Mouse (Mus musculus) heart, embryonic 12.5 days (tissue): ENCODE data around the gene Sertad3. TPM values are rescaled to one million over a fixed set of nuclear protein-coding genes. Genes with fewer than 3 reads are reported as not detected.

ENCODE experiments used
- ATAC-seq: fragments of 200-750 bp; cut with Nextera tagmentation; 2 replicates; pipeline ENCODE4 v1.8.0; 2017; ENCODE audit warnings: moderate TSS enrichment, moderate library complexity; ENCODE audit not compliant: insufficient number of reproducible peaks, low FRiP score
- H3K27ac ChIP-seq: fragments of 300-500 bp; sonication (generic); 2 replicates; pipeline ENCODE4 v1.5.1; 2016; ENCODE audit warnings: mild to moderate bottlenecking, moderate library complexity; ENCODE audit not compliant: poor library complexity, severe bottlenecking
- H3K27me3 ChIP-seq: fragments of 300-500 bp; sonication (generic); replicated peaks from 2 replicates; pipeline ENCODE4 v1.6.1; 2016; ENCODE audit warnings: mild to moderate bottlenecking, moderate library complexity
- H3K36me3 ChIP-seq: fragments of 300-500 bp; sonication (generic); 2 replicates; pipeline ENCODE4 v1.6.1; 2016; ENCODE audit warnings: mild to moderate bottlenecking, moderate library complexity
- H3K4me1 ChIP-seq: fragments of 300-500 bp; sonication (generic); replicated peaks from 2 replicates; pipeline ENCODE4 v1.6.1; 2016; ENCODE audit warnings: mild to moderate bottlenecking
- H3K4me2 ChIP-seq: fragments of 300-500 bp; sonication (generic); 2 replicates; pipeline ENCODE4 v1.6.1; 2016; ENCODE audit warnings: mild to moderate bottlenecking, moderate library complexity
- H3K4me3 ChIP-seq: fragments of 300-500 bp; sonication (generic); 2 replicates; pipeline ENCODE4 v1.5.1; 2016; ENCODE audit warnings: mild to moderate bottlenecking
- H3K9ac ChIP-seq: fragments of 300-500 bp; sonication (generic); 2 replicates; pipeline ENCODE4 v1.6.1; 2016; ENCODE audit warnings: mild to moderate bottlenecking, moderate library complexity
- H3K9me3 ChIP-seq: fragments of 300-500 bp; sonication (generic); replicated peaks from 2 replicates; pipeline ENCODE4 v1.6.1; 2016; ENCODE audit warnings: mild to moderate bottlenecking, moderate library complexity
- WGBS: fragments of 180-500 bp; shearing (Covaris S2); methylation state at CpG from one replicate; pipeline ENCODE4 v1.1.7; 2016; 5-methylcytosine and 5-hydroxymethylcytosine counted together
- polyA plus RNA-seq: library from polyadenylated mRNA; unstranded; fragments of >200 nt; fragmentation: Nextera tagmentation; extraction: Ambion mirVana; gene quantifications from 2 replicates; pipeline ENCODE4 v1.2.1, GENCODE M21; 2016

Sertad3 gene
- polyA plus RNA-seq, 1 experiment from 2014 or later = 22.8 TPM

- no peak overlapping the region for H3K27ac ChIP-seq
- 0 out of 2 replicates have a peak, but pooled peaks cover 7% of the 10 kb centered on the region for H3K9me3 ChIP-seq
- H3K27me3 ChIP-seq = no peaks in the 10 kb centered on the region
- ATAC-seq = no peak
- H3K4me1 ChIP-seq = peaks cover 8% of the 10 kb centered on the region
- peaks cover 31% of the 10 kb centered on the region for H3K36me3 ChIP-seq
- no peak overlapping the region for H3K4me3 ChIP-seq
- no peak overlapping the region for H3K4me2 ChIP-seq
- no peak overlapping the region for H3K9ac ChIP-seq
Measured at GRCm38 (mm10) chr7:27520104-27520503, 46.5 kb downstream of the Sertad3 start.

GRCm38 (mm10) chr7:27520599-27520998 is 47.0 kb downstream of the Sertad3 start:
- no peaks in the 10 kb centered on the region for H3K27me3 ChIP-seq
- no peak overlapping the region for H3K27ac ChIP-seq
- H3K9ac ChIP-seq = no peak overlapping the region
- H3K4me3 ChIP-seq = no peak overlapping the region
- 0 out of 2 replicates have a peak, but pooled peaks cover 7% of the 10 kb centered on the region for H3K9me3 ChIP-seq
- H3K4me1 ChIP-seq = peaks cover 13% of the 10 kb centered on the region
- no peak overlapping the region for H3K4me2 ChIP-seq
- 61% methylated on average over 1 of the region's 1 CpGs for WGBS
- peaks cover 31% of the 10 kb centered on the region for H3K36me3 ChIP-seq
- ATAC-seq = no peak

- no peak within 1 kb of the TSS for H3K4me2 ChIP-seq
- 53% methylated on average over 5 of the region's 5 CpGs for WGBS
- H3K36me3 ChIP-seq = peaks cover 18% of the 10 kb centered on the region; the same call in 1 of the 2 replicates
- no peak for ATAC-seq
- H3K27ac ChIP-seq = no peak within 1 kb of the TSS
- H3K9ac ChIP-seq = no peak within 1 kb of the TSS
- H3K4me3 ChIP-seq = no peak within 1 kb of the TSS
- peaks cover 20% of the 10 kb centered on the region for H3K4me1 ChIP-seq
- 0 out of 2 replicates have a peak, but pooled peaks cover 7% of the 10 kb centered on the region for H3K9me3 ChIP-seq
- no peaks in the 10 kb centered on the region for H3K27me3 ChIP-seq
Measured at GRCm38 (mm10) chr7:27522967-27523366, 49.4 kb downstream of the Sertad3 start, which contains the start of gene Hipk4. TSS of gene Hipk4 (plus strand) at chr7:27523267.

GRCm38 (mm10) chr7:27523805-27524204 is 50.2 kb downstream of the Sertad3 start:
- Histone ChIP-seq H3K4me1 (peaks cover 20% of the 10 kb centered on the region), H3K4me2 (no peak overlapping the region), H3K4me3 (no peak overlapping the region), H3K27me3 (no peaks in the 10 kb centered on the region), H3K9me3 (0 out of 2 replicates have a peak, but pooled peaks cover 7% of the 10 kb centered on the region), H3K27ac (no peak overlapping the region), H3K9ac (no peak overlapping the region), H3K36me3 (peaks cover 12% of the 10 kb centered on the region; the same call in 1 of the 2 replicates)
- WGBS = 90% methylated on average over 13 of the region's 13 CpGs
- no peak for ATAC-seq

GRCm38 (mm10) chr7:27526039-27526827 is 52.7 kb downstream of the Sertad3 start:
- Histone ChIP-seq H3K4me3 (no peak overlapping the region), H3K27me3 (no peaks in the 10 kb centered on the region), H3K4me1 (peaks cover 20% of the 10 kb centered on the region), H3K36me3 (peaks cover 21% of the 10 kb centered on the region), H3K27ac (no peak overlapping the region), H3K9ac (no peak overlapping the region), H3K9me3 (no peaks in the 10 kb centered on the region), H3K4me2 (no peak overlapping the region)
- 22% methylated on average over 10 of the region's 10 CpGs for WGBS
- peak; percentile 65 for ATAC-seq

Other genes starting within 250 kb of the Sertad3 start
- gene Itpkc, start 245.1 kb upstream of the Sertad3 start, polyA plus RNA-seq = 3.1 and 3.4 TPM in 2 replicates
- gene Coq8b, start 240.7 kb upstream of the Sertad3 start, polyA plus RNA-seq = 11.4 and 11.5 TPM in 2 replicates
- 11.1 and 11.6 TPM in 2 replicates for gene Numbl, start 215.3 kb upstream of the Sertad3 start, polyA plus RNA-seq
- gene Ltbp4, start 136.1 kb upstream of the Sertad3 start, polyA plus RNA-seq = 53.9 and 57.1 TPM in 2 replicates
- gene Shkbp1, start 117.7 kb upstream of the Sertad3 start, polyA plus RNA-seq = 35.4 and 39.4 TPM in 2 replicates
- 1.2 and 1.5 TPM in 2 replicates for gene Gm20479, start 116.3 kb upstream of the Sertad3 start, polyA plus RNA-seq
- gene Sptbn4, start 26.1 kb upstream of the Sertad3 start, polyA plus RNA-seq = 0.26 TPM in 2 replicates
- 68.4 and 82.4 TPM in 2 replicates for gene Blvrb, start 25.8 kb upstream of the Sertad3 start, polyA plus RNA-seq
- 35.3 and 35.9 TPM in 2 replicates for gene Sertad1, start 13.1 kb downstream of the Sertad3 start, polyA plus RNA-seq
- gene Prx, start 25.6 kb downstream of the Sertad3 start, polyA plus RNA-seq = 3.3 and 3.5 TPM in 2 replicates
- 0.31 and 0.39 TPM in 2 replicates for gene Hipk4, start 49.5 kb downstream of the Sertad3 start, polyA plus RNA-seq
- gene Pld3, start 79.5 kb downstream of the Sertad3 start, polyA plus RNA-seq = 59.5 and 63.4 TPM in 2 replicates
- 36.4 and 37.4 TPM in 2 replicates for gene 2310022A10Rik, start 79.5 kb downstream of the Sertad3 start, polyA plus RNA-seq
- 85.0 and 89.4 TPM in 2 replicates for gene Akt2, start 117.8 kb downstream of the Sertad3 start, polyA plus RNA-seq
- 0.09 TPM in 1 of 2 replicates, not detected in the other for gene Ttc9b, start 180.1 kb downstream of the Sertad3 start, polyA plus RNA-seq
- 8.8 and 9.8 TPM in 2 replicates for gene Map3k10, start 200.8 kb downstream of the Sertad3 start, polyA plus RNA-seq
- 1.7 and 2.8 TPM in 2 replicates for gene Zfp607b, start 215.6 kb downstream of the Sertad3 start, polyA plus RNA-seq